ENCODE assay signal across 10 mouse cellular contexts in genomic region chr2:26357484-26357883, GRCm38 (mm10). TPM values are rescaled to one million over a fixed set of nuclear protein-coding genes. Genes with fewer than 3 reads are reported as not detected.
DNase-seq lines count a peak whose midpoint lies in the region; ATAC-seq and TF ChIP-seq lines count a peak whose summit lies in the region.
"Had no signal": no experiment of that assay in that cellular context is flagged by ENCODE, and none has a peak within 500 bp of the region (broad histone marks: within the 10 kb centered on the region; RNA-seq: fewer than 3 reads in every experiment).

No protein-coding gene starts in this region.

- no peak overlapping the region for H3K9ac ChIP-seq in midbrain, postnatal 0 days (replicated peaks; ENCODE audit: low read length, poor library complexity, severe bottlenecking)
- no peak overlapping the region for H3K9ac ChIP-seq in midbrain, embryonic 13.5 days (replicated peaks)
- H3K9ac ChIP-seq in stomach, embryonic 16.5 days (ENCODE audit: low read length), result no peak overlapping the region
- H3K9ac ChIP-seq in forebrain, embryonic 11.5 days (ENCODE audit: low read length), result no peak overlapping the region

- peak; percentile 39 to 49 for DNase-seq in cerebellum, postnatal 10 days
- DNase-seq in cerebellum, adult 9-10 months, result no peak
- no peak for DNase-seq in midbrain, postnatal 0 days (ENCODE audit: low spot score)
- DNase-seq in kidney, adult 8-10 months, result peak; percentile 87
- DNase-seq in forebrain, embryonic 11.5 days (ENCODE audit: low spot score), result no peak
- DNase-seq in thymus, adult 18-20 months, result no peak
- DNase-seq: midbrain, embryonic 14.5 days had no signal

- no peak for ATAC-seq in midbrain, postnatal 0 days (ENCODE audit: low FRiP score)
- ATAC-seq in midbrain, embryonic 13.5 days, result no peak
- peak; percentile 26; the same call in 1 of the 2 replicates for ATAC-seq in stomach, embryonic 16.5 days (ENCODE audit: insufficient read depth, low FRiP score)
- no peak for ATAC-seq in forebrain, embryonic 11.5 days (replicated peaks; ENCODE audit: low FRiP score)

- H3K27ac ChIP-seq in midbrain, postnatal 0 days (ENCODE audit: low read depth, low read length), result no peak overlapping the region
- H3K27ac ChIP-seq in midbrain, embryonic 13.5 days, result no peak overlapping the region
- H3K27ac ChIP-seq in stomach, embryonic 16.5 days (ENCODE audit: low read length), result no peak overlapping the region
- no peak overlapping the region for H3K27ac ChIP-seq in forebrain, embryonic 11.5 days (ENCODE audit: low read depth, low read length)
- H3K27ac ChIP-seq: left cerebral cortex, adult 2 months had no signal

- no peaks in the 10 kb centered on the region for H3K27me3 ChIP-seq in midbrain, postnatal 0 days (ENCODE audit: insufficient read depth, low read length)
- H3K27me3 ChIP-seq in midbrain, embryonic 13.5 days, result no peaks in the 10 kb centered on the region
- H3K27me3 ChIP-seq in stomach, embryonic 16.5 days (ENCODE audit: control insufficient read depth, insufficient read depth, low read length), result no peaks in the 10 kb centered on the region
- no peaks in the 10 kb centered on the region for H3K27me3 ChIP-seq in forebrain, embryonic 11.5 days (ENCODE audit: control insufficient read depth, insufficient read depth, low read length)

- H3K4me1 ChIP-seq in midbrain, postnatal 0 days (ENCODE audit: insufficient read depth, low read length), result no peaks in the 10 kb centered on the region
- H3K4me1 ChIP-seq in midbrain, embryonic 13.5 days (replicated peaks), result peaks cover 11% of the 10 kb centered on the region
- peaks cover 5% of the 10 kb centered on the region for H3K4me1 ChIP-seq in stomach, embryonic 16.5 days (ENCODE audit: control insufficient read depth, insufficient read depth, low read length)
- H3K4me1 ChIP-seq in forebrain, embryonic 11.5 days (replicated peaks; ENCODE audit: control insufficient read depth, insufficient read depth, low read length), result no peaks in the 10 kb centered on the region

- no peaks in the 10 kb centered on the region for H3K36me3 ChIP-seq in midbrain, postnatal 0 days (ENCODE audit: insufficient read depth, low read length)
- H3K36me3 ChIP-seq in midbrain, embryonic 13.5 days, result peaks cover 13% of the 10 kb centered on the region; the same call in 1 of the 2 replicates
- H3K36me3 ChIP-seq in stomach, embryonic 16.5 days (ENCODE audit: control insufficient read depth, insufficient read depth, low read length), result no peaks in the 10 kb centered on the region
- H3K36me3 ChIP-seq in forebrain, embryonic 11.5 days (ENCODE audit: control insufficient read depth, insufficient read depth, low read length), result no peaks in the 10 kb centered on the region

- H3K4me3 ChIP-seq in midbrain, postnatal 0 days (ENCODE audit: low read depth, low read length), result no peak overlapping the region
- H3K4me3 ChIP-seq in midbrain, embryonic 13.5 days (replicated peaks), result no peak overlapping the region
- H3K4me3 ChIP-seq in stomach, embryonic 16.5 days (replicated peaks; ENCODE audit: low read length), result no peak overlapping the region
- no peak overlapping the region for H3K4me3 ChIP-seq in forebrain, embryonic 11.5 days (ENCODE audit: low read depth, low read length)
- H3K4me3 ChIP-seq: left cerebral cortex, adult 2 months had no signal

- no peaks in the 10 kb centered on the region for H3K9me3 ChIP-seq in midbrain, postnatal 0 days (ENCODE audit: low read length)
- H3K9me3 ChIP-seq in midbrain, embryonic 13.5 days, result no peaks in the 10 kb centered on the region
- H3K9me3 ChIP-seq in stomach, embryonic 16.5 days (replicated peaks; ENCODE audit: control insufficient read depth, low read length), result no peaks in the 10 kb centered on the region
- H3K9me3 ChIP-seq in forebrain, embryonic 11.5 days (ENCODE audit: control insufficient read depth, low read length), result no peaks in the 10 kb centered on the region

- 42% methylated on average over 15 of the region's 15 CpGs for WGBS in midbrain, postnatal 0 days
- WGBS in midbrain, embryonic 13.5 days, result 49% methylated on average over 15 of the region's 15 CpGs
- 46% methylated on average over 15 of the region's 15 CpGs for WGBS in stomach, embryonic 16.5 days
- 41% methylated on average over 15 of the region's 15 CpGs for WGBS in forebrain, embryonic 11.5 days

- TF ChIP-seq CTCF in midbrain, postnatal 0 days (IDR thresholded peaks at IDR 0.05), result peak; percentile 47

- H3K4me2 ChIP-seq in midbrain, postnatal 0 days (ENCODE audit: low read depth, low read length, poor library complexity, severe bottlenecking), result no peak overlapping the region
- no peak overlapping the region for H3K4me2 ChIP-seq in midbrain, embryonic 13.5 days (replicated peaks)
- no peak overlapping the region for H3K4me2 ChIP-seq in stomach, embryonic 16.5 days (ENCODE audit: low read depth, low read length)
- no peak overlapping the region for H3K4me2 ChIP-seq in forebrain, embryonic 11.5 days (ENCODE audit: low read depth, low read length, severe bottlenecking)

RNA-seq across cellular contexts. Expression of gene Card9, which starts 3.2 kb away (rescaled TPM):
- total RNA-seq in midbrain, postnatal 0 days (2014; rRNA removed), result 7.0 and 11.9 TPM in 2 replicates
- polyA plus RNA-seq in midbrain, postnatal 0 days (2015; fragmentation: Nextera tagmentation; extraction: Ambion mirVana), result 1.4 and 1.6 TPM in 2 replicates
- 1.4 and 2.3 TPM in 2 replicates for polyA plus RNA-seq in midbrain, embryonic 13.5 days (2015; fragmentation: Nextera tagmentation; extraction: Ambion mirVana)
- 1.1 and 1.5 TPM in 2 replicates for polyA plus RNA-seq in stomach, embryonic 16.5 days (2015; fragmentation: Nextera tagmentation; extraction: Ambion mirVana)
- 0.96 and 1.8 TPM in 2 replicates for polyA plus RNA-seq in forebrain, embryonic 11.5 days (2014; fragmentation: Nextera tagmentation; extraction: Ambion mirVana)

RNA-seq across cellular contexts. Expression of gene Dnlz, which starts 5.6 kb away (rescaled TPM):
- total RNA-seq in midbrain, postnatal 0 days (2014; rRNA removed), result 27.4 and 34.3 TPM in 2 replicates
- 24.1 and 26.0 TPM in 2 replicates for polyA plus RNA-seq in midbrain, postnatal 0 days (2015; fragmentation: Nextera tagmentation; extraction: Ambion mirVana)
- polyA plus RNA-seq in midbrain, embryonic 13.5 days (2015; fragmentation: Nextera tagmentation; extraction: Ambion mirVana), result 28.1 and 30.6 TPM in 2 replicates
- polyA plus RNA-seq in stomach, embryonic 16.5 days (2015; fragmentation: Nextera tagmentation; extraction: Ambion mirVana), result 20.5 and 23.8 TPM in 2 replicates
- 38.2 and 40.2 TPM in 2 replicates for polyA plus RNA-seq in forebrain, embryonic 11.5 days (2014; fragmentation: Nextera tagmentation; extraction: Ambion mirVana)

RNA-seq across cellular contexts. Expression of gene Snapc4, which starts 23.0 kb away (rescaled TPM):
- 44.7 and 66.4 TPM in 2 replicates for total RNA-seq in midbrain, postnatal 0 days (2014; rRNA removed)
- 27.8 and 29.1 TPM in 2 replicates for polyA plus RNA-seq in midbrain, postnatal 0 days (2015; fragmentation: Nextera tagmentation; extraction: Ambion mirVana)
- polyA plus RNA-seq in midbrain, embryonic 13.5 days (2015; fragmentation: Nextera tagmentation; extraction: Ambion mirVana), result 28.2 and 32.3 TPM in 2 replicates
- 25.8 and 26.1 TPM in 2 replicates for polyA plus RNA-seq in stomach, embryonic 16.5 days (2015; fragmentation: Nextera tagmentation; extraction: Ambion mirVana)
- polyA plus RNA-seq in forebrain, embryonic 11.5 days (2014; fragmentation: Nextera tagmentation; extraction: Ambion mirVana), result 35.5 and 40.6 TPM in 2 replicates

RNA-seq across cellular contexts. Expression of gene Entr1, which starts 31.6 kb away (rescaled TPM):
- 157 and 162 TPM in 2 replicates for total RNA-seq in midbrain, postnatal 0 days (2014; rRNA removed)
- 144 and 156 TPM in 2 replicates for polyA plus RNA-seq in midbrain, postnatal 0 days (2015; fragmentation: Nextera tagmentation; extraction: Ambion mirVana)
- polyA plus RNA-seq in midbrain, embryonic 13.5 days (2015; fragmentation: Nextera tagmentation; extraction: Ambion mirVana), result 165 and 166 TPM in 2 replicates
- polyA plus RNA-seq in stomach, embryonic 16.5 days (2015; fragmentation: Nextera tagmentation; extraction: Ambion mirVana), result 98.7 and 105 TPM in 2 replicates
- polyA plus RNA-seq in forebrain, embryonic 11.5 days (2014; fragmentation: Nextera tagmentation; extraction: Ambion mirVana), result 137 and 142 TPM in 2 replicates

RNA-seq across cellular contexts. Expression of gene Pmpca, which starts 31.7 kb away (rescaled TPM):
- 64.8 and 71.1 TPM in 2 replicates for total RNA-seq in midbrain, postnatal 0 days (2014; rRNA removed)
- polyA plus RNA-seq in midbrain, postnatal 0 days (2015; fragmentation: Nextera tagmentation; extraction: Ambion mirVana), result 85.1 and 91.9 TPM in 2 replicates
- 107 and 110 TPM in 2 replicates for polyA plus RNA-seq in midbrain, embryonic 13.5 days (2015; fragmentation: Nextera tagmentation; extraction: Ambion mirVana)
- 97.0 and 104 TPM in 2 replicates for polyA plus RNA-seq in stomach, embryonic 16.5 days (2015; fragmentation: Nextera tagmentation; extraction: Ambion mirVana)
- polyA plus RNA-seq in forebrain, embryonic 11.5 days (2014; fragmentation: Nextera tagmentation; extraction: Ambion mirVana), result 130 and 131 TPM in 2 replicates

Comparison
In these comparisons a context has a peak if more than half of its experiments do, and no peak if none do; other contexts are left out.
1. DNase-seq: peak in cerebellum, postnatal 10 days (2 of 2) and kidney, adult 8-10 months (2 of 2); none in cerebellum, adult 9-10 months (single experiment), midbrain, postnatal 0 days (single experiment), forebrain, embryonic 11.5 days (single experiment) and thymus, adult 18-20 months (0 of 2).